ENCODE assay signal across 12 mouse cellular contexts in genomic region chr2:33345475-33345874, GRCm38 (mm10). TPM values are rescaled to one million over a fixed set of nuclear protein-coding genes. Genes with fewer than 3 reads are reported as not detected.
DNase-seq lines count a peak whose midpoint lies in the region; ATAC-seq and TF ChIP-seq lines count a peak whose summit lies in the region.
"Had no signal": no experiment of that assay in that cellular context is flagged by ENCODE, and none has a peak within 500 bp of the region (broad histone marks: within the 10 kb centered on the region; RNA-seq: fewer than 3 reads in every experiment).

No protein-coding gene starts in this region.

- no peaks in the 10 kb centered on the region for H3K36me3 ChIP-seq in lung, embryonic 14.5 days (ENCODE audit: insufficient read depth)
- no peaks in the 10 kb centered on the region for H3K36me3 ChIP-seq in forebrain, embryonic 16.5 days (ENCODE audit: control insufficient read depth, insufficient read depth)
- no peaks in the 10 kb centered on the region for H3K36me3 ChIP-seq in neural tube, embryonic 15.5 days
- H3K36me3 ChIP-seq: hindbrain, embryonic 10.5 days had no signal

- no peaks in the 10 kb centered on the region for H3K27me3 ChIP-seq in lung, embryonic 14.5 days (ENCODE audit: insufficient read depth, low read length)
- no peaks in the 10 kb centered on the region for H3K27me3 ChIP-seq in forebrain, embryonic 16.5 days (replicated peaks; ENCODE audit: control insufficient read depth, insufficient read depth, low read length)
- no peaks in the 10 kb centered on the region for H3K27me3 ChIP-seq in neural tube, embryonic 15.5 days (replicated peaks)

- 33% methylated on average over 6 of the region's 6 CpGs for WGBS in lung, embryonic 14.5 days
- WGBS in forebrain, embryonic 16.5 days = 18% methylated on average over 6 of the region's 6 CpGs
- WGBS in neural tube, embryonic 15.5 days = 62% methylated on average over 6 of the region's 6 CpGs

- intact Hi-C loops in heart, postnatal 14 days (cut with DNase I) = no loop called here
- intact Hi-C loops in gastrocnemius, postnatal 14 days (cut with DNase I; ENCODE audit: low total_unique reads) = no loop called here

- no peaks in the 10 kb centered on the region for H3K4me1 ChIP-seq in lung, embryonic 14.5 days (ENCODE audit: insufficient read depth)
- H3K4me1 ChIP-seq in forebrain, embryonic 16.5 days (replicated peaks; ENCODE audit: control insufficient read depth, insufficient read depth, low read length) = peaks cover 43% of the 10 kb centered on the region
- H3K4me1 ChIP-seq in neural tube, embryonic 15.5 days = peaks cover 31% of the 10 kb centered on the region

- H3K9ac ChIP-seq in lung, embryonic 14.5 days = no peak overlapping the region; the same call in 1 of the 2 replicates
- no peak overlapping the region for H3K9ac ChIP-seq in forebrain, embryonic 16.5 days (replicated peaks; ENCODE audit: low read depth, low read length)
- H3K9ac ChIP-seq in neural tube, embryonic 15.5 days (replicated peaks) = no peak overlapping the region

- H3K4me3 ChIP-seq in lung, embryonic 14.5 days (ENCODE audit: low read depth, low read length) = no peak overlapping the region
- no peak overlapping the region for H3K4me3 ChIP-seq in forebrain, embryonic 16.5 days (replicated peaks; ENCODE audit: low read length)
- no peak overlapping the region for H3K4me3 ChIP-seq in neural tube, embryonic 15.5 days (replicated peaks)
- H3K4me3 ChIP-seq: erythroblast, embryonic 14.5 days; hindbrain, embryonic 10.5 days had no signal

- peak overlapping the region; percentile 38; the same call in 1 of the 2 replicates for H3K27ac ChIP-seq in lung, embryonic 14.5 days (ENCODE audit: low read depth)
- H3K27ac ChIP-seq in forebrain, embryonic 16.5 days (ENCODE audit: low read length) = peak overlapping the region; percentile 68
- H3K27ac ChIP-seq in neural tube, embryonic 15.5 days (replicated peaks) = peak overlapping the region; percentile 60; the same call in 1 of the 2 replicates
- H3K27ac ChIP-seq: hindbrain, embryonic 10.5 days had no signal

- ATAC-seq in lung, embryonic 14.5 days (ENCODE audit: insufficient read depth) = no peak
- peak; percentile 36 for ATAC-seq in forebrain, embryonic 16.5 days
- no peak for ATAC-seq in neural tube, embryonic 15.5 days (ENCODE audit: low FRiP score)

- TF ChIP-seq CTCF in lung, embryonic 14.5 days (IDR thresholded peaks at IDR 0.05; ENCODE audit: low read depth) = no peak

- H3K9me3 ChIP-seq in lung, embryonic 14.5 days (ENCODE audit: low read depth, low read length) = no peaks in the 10 kb centered on the region
- H3K9me3 ChIP-seq in forebrain, embryonic 16.5 days (ENCODE audit: control insufficient read depth, low read length) = no peaks in the 10 kb centered on the region
- no peaks in the 10 kb centered on the region for H3K9me3 ChIP-seq in neural tube, embryonic 15.5 days (replicated peaks)
- H3K9me3 ChIP-seq: hindbrain, embryonic 10.5 days had no signal

- DNase-seq in heart, adult 11 months = peak; percentile 93
- no peak for DNase-seq in heart, postnatal 14 days
- peak; percentile 28 for DNase-seq in lung, embryonic 14.5 days
- DNase-seq in lung, postnatal 4 days = no peak
- no peak for DNase-seq in cerebellum, postnatal 25 days
- DNase-seq in gastrocnemius, postnatal 14 days = no peak
- DNase-seq: B cell, adult 2 months; cerebellum, postnatal 36 days had no signal

- H3K4me2 ChIP-seq in lung, embryonic 14.5 days = no peak overlapping the region
- no peak overlapping the region; the same call in 1 of the 2 replicates for H3K4me2 ChIP-seq in forebrain, embryonic 16.5 days (ENCODE audit: low read length)
- H3K4me2 ChIP-seq in neural tube, embryonic 15.5 days = no peak overlapping the region

RNA-seq across cellular contexts. Expression of gene Ralgps1, which starts 25.8 kb away (rescaled TPM):
- total RNA-seq in heart, postnatal 14 days (2021) = 1 to 10 TPM; 7.5 to 7.6 TPM
- 5.0 and 6.1 TPM in 2 replicates for polyA plus RNA-seq in lung, embryonic 14.5 days (2014; fragmentation: Nextera tagmentation; extraction: Ambion mirVana)
- polyA plus RNA-seq in forebrain, embryonic 16.5 days (2015; fragmentation: Nextera tagmentation; extraction: Ambion mirVana) = 44.8 and 50.4 TPM in 2 replicates
- 31.6 and 34.9 TPM in 2 replicates for polyA plus RNA-seq in neural tube, embryonic 15.5 days (2015; fragmentation: Nextera tagmentation; extraction: Ambion mirVana)
- total RNA-seq in gastrocnemius, postnatal 14 days (2021) = 1 to 10 TPM; 2.7 to 3.3 TPM
- polyA plus RNA-seq: erythroblast, embryonic 14.5 days had no signal

Comparison
In these comparisons a context has a peak if more than half of its experiments do, and no peak if none do; other contexts are left out.
1. DNase-seq: peak in heart, adult 11 months (single experiment) and lung, embryonic 14.5 days (single experiment); none in heart, postnatal 14 days (0 of 2), lung, postnatal 4 days (0 of 2), cerebellum, postnatal 25 days (0 of 2) and gastrocnemius, postnatal 14 days (single experiment).
2. Peak in every context shown above with its lines, with median percentiles within 50 percentile points of each other: H3K27ac ChIP-seq.